Mouse (Mus musculus) limb, embryonic 13.5 days (tissue): Measurements from ENCODE around the gene Vmn1r128. TPM values are rescaled to one million over a fixed set of nuclear protein-coding genes. Genes with fewer than 3 reads are reported as not detected.
"Not testable (repeated sequence)": the region's sequence is repeated elsewhere in the genome, so short reads cannot be mapped to it uniquely, and the experiment has no call there.

Experiments
- ATAC-seq: fragments of 200-750 bp; cut with Nextera tagmentation; 2 replicates; pipeline ENCODE4 v1.8.0; 2017; ENCODE audit warnings: low read depth, moderate number of reproducible peaks, moderate TSS enrichment; ENCODE audit not compliant: low FRiP score
- H3K27ac ChIP-seq: fragments of 300-500 bp; sonication (generic); 2 replicates; pipeline ENCODE4 v1.5.1; 2015; ENCODE audit warnings: inconsistent platforms, mild to moderate bottlenecking, moderate library complexity
- H3K27me3 ChIP-seq: fragments of 300-500 bp; sonication (generic); 2 replicates; pipeline ENCODE4 v1.6.1; 2015; ENCODE audit warnings: mild to moderate bottlenecking, inconsistent platforms
- H3K36me3 ChIP-seq: fragments of 300-500 bp; sonication (generic); 2 replicates; pipeline ENCODE4 v1.6.1; 2015; ENCODE audit warnings: inconsistent platforms, mild to moderate bottlenecking, moderate library complexity
- H3K4me1 ChIP-seq: fragments of 300-500 bp; sonication (generic); 2 replicates; pipeline ENCODE4 v1.6.1; 2015; ENCODE audit warnings: inconsistent platforms
- H3K4me2 ChIP-seq: fragments of 300-500 bp; sonication (generic); replicated peaks from 2 replicates; pipeline ENCODE4 v1.6.1; 2015; ENCODE audit warnings: inconsistent platforms, mild to moderate bottlenecking, moderate library complexity
- H3K4me3 ChIP-seq: fragments of 300-500 bp; sonication (generic); 2 replicates; pipeline ENCODE4 v1.5.1; 2015; ENCODE audit warnings: moderate library complexity, mild to moderate bottlenecking, inconsistent platforms
- H3K9ac ChIP-seq: fragments of 300-500 bp; sonication (generic); 2 replicates; pipeline ENCODE4 v1.6.1; 2015; ENCODE audit warnings: mild to moderate bottlenecking, inconsistent platforms
- H3K9me3 ChIP-seq: fragments of 300-500 bp; sonication (generic); 2 replicates; pipeline ENCODE4 v1.6.1; 2016; ENCODE audit warnings: inconsistent platforms
- WGBS: fragments of 180-500 bp; shearing (Covaris S2); methylation state at CpG from one replicate; pipeline ENCODE4 v1.1.7; 2015; 5-methylcytosine and 5-hydroxymethylcytosine counted together
- polyA plus RNA-seq: library from polyadenylated mRNA; unstranded; fragments of >200 nt; fragmentation: Nextera tagmentation; extraction: Ambion mirVana; gene quantifications from 2 replicates; pipeline ENCODE4 v1.2.1, GENCODE M21; 2015

Gene Vmn1r128
- not detected in 2 replicates for polyA plus RNA-seq

DNA sequence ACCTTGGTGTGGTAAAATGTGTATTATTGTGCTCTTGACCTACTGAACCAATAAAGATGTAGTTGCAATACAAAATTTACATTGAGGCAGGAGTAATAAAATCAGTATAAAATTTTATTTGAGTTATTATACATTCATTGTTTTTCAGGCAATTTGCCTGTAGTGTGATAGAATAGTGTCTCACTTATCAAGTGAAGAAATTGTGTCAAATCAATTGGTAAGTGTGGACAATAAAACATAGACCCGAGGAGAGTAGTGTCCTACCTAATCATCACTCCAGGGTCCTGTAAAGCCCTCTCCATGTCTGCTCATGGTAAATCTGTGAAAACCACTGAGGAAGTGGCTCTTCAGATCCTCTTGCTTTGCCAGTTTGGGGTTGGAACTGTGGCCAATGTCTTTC, at the start of gene Vmn1r128:
TSS of gene Vmn1r128 (plus strand) at position 301 of the 400 bp plus-strand sequence.
- not testable (repeated sequence) for H3K4me1 ChIP-seq

GRCm38 (mm10) chr7:21301367-21301766, 47.8 kb upstream of the Vmn1r128 start, which contains the start of gene Vmn1r126:
TSS of gene Vmn1r126 (minus strand) at chr7:21301467.
- not testable (repeated sequence) for H3K4me3 ChIP-seq, H3K27me3 ChIP-seq, H3K4me1 ChIP-seq, H3K9ac ChIP-seq, H3K27ac ChIP-seq, ATAC-seq, H3K4me2 ChIP-seq, H3K9me3 ChIP-seq, H3K36me3 ChIP-seq
- no CpG with 5 or more reads among the region's 5 CpGs for WGBS

More for the DNA sequence above, at the start of gene Vmn1r128:
- H3K27ac ChIP-seq, H3K4me2 ChIP-seq, H3K4me3 ChIP-seq, H3K9me3 ChIP-seq, H3K9ac ChIP-seq, H3K27me3 ChIP-seq, H3K36me3 ChIP-seq, ATAC-seq: not testable (repeated sequence)
- 71% methylated on average over 1 of the region's 1 CpGs for WGBS

- H3K4me1 ChIP-seq, H3K4me3 ChIP-seq, H3K9me3 ChIP-seq, H3K9ac ChIP-seq, H3K36me3 ChIP-seq, H3K4me2 ChIP-seq, H3K27me3 ChIP-seq, H3K27ac ChIP-seq, ATAC-seq: not testable (repeated sequence)
- no CpG with 5 or more reads among the region's 3 CpGs for WGBS
These were observed 29.4 kb upstream of the Vmn1r128 start, which contains the start of gene Vmn1r127 for GRCm38 (mm10) chr7:21319761-21320160. TSS of gene Vmn1r127 (minus strand) at chr7:21319861.

GRCm38 (mm10) chr7:21361191-21361590, 12.0 kb downstream of the Vmn1r128 start, which contains the start of gene Vmn1r129:
TSS of gene Vmn1r129 (minus strand) at chr7:21361291.
- H3K4me2 ChIP-seq, H3K4me1 ChIP-seq, H3K9me3 ChIP-seq, H3K27ac ChIP-seq, H3K4me3 ChIP-seq, H3K36me3 ChIP-seq, ATAC-seq, H3K27me3 ChIP-seq, H3K9ac ChIP-seq: not testable (repeated sequence)
- WGBS, result no CpG with 5 or more reads among the region's 1 CpGs

Other genes with a start within 250 kb of the Vmn1r128 start
- not detected in 2 replicates for gene Vmn1r122, start 215.2 kb upstream of the Vmn1r128 start, polyA plus RNA-seq
- not detected in 2 replicates for gene Vmn1r123, start 187.2 kb upstream of the Vmn1r128 start, polyA plus RNA-seq
- gene Gm5157, start 158.9 kb upstream of the Vmn1r128 start, polyA plus RNA-seq, result not detected in 2 replicates
- gene Vmn1r124, start 88.8 kb upstream of the Vmn1r128 start, polyA plus RNA-seq, result not detected in 2 replicates
- gene Vmn1r125, start 77.2 kb upstream of the Vmn1r128 start, polyA plus RNA-seq, result not detected in 2 replicates
- gene Vmn1r126, start 47.9 kb upstream of the Vmn1r128 start, polyA plus RNA-seq, result not detected in 2 replicates
- not detected in 2 replicates for gene Vmn1r127, start 29.5 kb upstream of the Vmn1r128 start, polyA plus RNA-seq
- gene Vmn1r129, start 11.9 kb downstream of the Vmn1r128 start, polyA plus RNA-seq, result not detected in 2 replicates
- gene Gm6882, start 83.4 kb downstream of the Vmn1r128 start, polyA plus RNA-seq, result not detected in 2 replicates
- not detected in 2 replicates for gene Vmn1r130, start 162.4 kb downstream of the Vmn1r128 start, polyA plus RNA-seq
- not detected in 2 replicates for gene Vmn1r131, start 196.7 kb downstream of the Vmn1r128 start, polyA plus RNA-seq